Mouse (Mus musculus) ovary, postnatal 14 days (tissue): Measurements from ENCODE around the gene Gtpbp8.

Source experiments
- DNase-seq: peaks from one replicate; pipeline ENCODE4 v3.0.0; 2022; ENCODE audit warnings: low spot score

Gene Gtpbp8

GRCm38 (mm10) chr16:44688507-44688906 is 57.7 kb downstream of the Gtpbp8 start:
- DNase-seq = no peak

DNA sequence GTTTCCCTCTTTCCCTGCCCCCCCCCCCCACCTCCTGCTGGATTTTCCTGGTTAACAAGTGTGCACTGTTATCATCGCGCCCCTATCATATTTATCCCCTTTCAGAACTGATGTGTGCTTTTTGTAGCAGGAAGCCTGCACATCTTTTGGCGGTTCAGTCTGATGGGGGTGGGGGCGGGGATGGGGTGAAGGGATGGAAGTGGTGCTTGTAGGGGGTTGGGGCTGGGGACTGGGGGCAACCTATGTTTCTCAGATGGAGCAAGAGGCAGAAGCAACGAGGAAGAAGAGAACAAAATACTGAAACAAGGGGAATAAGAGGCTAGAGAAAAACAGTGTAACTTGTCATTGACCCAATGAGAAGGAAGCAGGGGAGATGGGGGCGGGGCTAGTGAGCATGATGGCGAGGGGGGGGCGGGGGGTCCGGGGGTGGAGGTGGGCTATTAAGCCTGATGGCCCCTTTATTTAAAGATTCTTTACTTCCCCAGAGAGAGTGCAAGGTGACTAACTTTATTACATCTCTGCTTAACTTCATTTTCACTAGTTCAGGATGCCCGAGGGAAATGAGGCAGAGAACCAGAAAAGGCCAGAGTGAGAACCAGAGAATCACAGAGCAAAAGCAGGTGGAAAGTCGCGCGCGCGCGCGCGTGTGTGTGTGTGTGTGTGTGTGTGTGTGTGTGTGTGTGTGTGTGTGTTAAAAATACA is 58.3 kb downstream of the Gtpbp8 start:
- no peak for DNase-seq

DNA sequence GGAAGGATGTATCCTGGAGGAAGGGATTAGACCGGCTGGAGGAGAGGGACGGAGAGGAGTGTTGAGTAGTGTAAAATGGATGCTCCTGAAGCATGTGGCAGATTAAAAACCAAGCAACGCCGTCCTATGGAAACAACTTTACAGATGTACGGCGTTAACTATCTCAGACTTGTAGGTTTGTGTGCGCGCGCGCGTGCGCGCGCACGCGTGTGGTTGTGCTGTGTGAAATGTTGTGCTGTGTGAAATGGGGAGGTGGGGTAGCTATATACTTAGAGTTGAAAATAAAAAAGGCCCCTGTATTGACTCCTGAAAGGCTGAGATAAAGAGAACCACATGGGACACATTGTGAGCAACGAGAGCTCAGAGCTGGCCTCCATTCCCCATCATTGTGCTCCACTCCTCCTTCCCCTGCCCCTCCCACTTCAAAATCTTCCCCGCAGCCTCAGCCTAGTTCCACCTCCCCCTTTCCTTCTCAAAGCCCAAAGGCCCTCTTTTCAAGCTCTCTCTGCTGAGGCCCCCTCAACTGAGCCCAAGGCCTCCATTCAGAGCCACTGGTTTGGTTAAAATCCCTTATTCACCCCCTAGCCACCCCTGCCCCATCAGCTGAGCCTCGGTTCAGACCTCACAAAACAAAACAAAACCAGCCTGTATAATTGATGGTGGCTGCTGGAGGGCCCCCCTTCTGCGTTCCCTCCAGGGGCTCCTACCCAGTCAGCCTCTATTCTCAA is 59.0 kb downstream of the Gtpbp8 start:
- no peak for DNase-seq
